Mouse (Mus musculus) limb, embryonic 14.5 days (tissue): ENCODE data around the gene Speer4b. TPM values are rescaled to one million over a fixed set of nuclear protein-coding genes. Genes with fewer than 3 reads are reported as not detected.

Source experiments
- ATAC-seq: fragments of 200-750 bp; cut with Nextera tagmentation; 2 replicates; pipeline ENCODE4 v1.8.0; 2017; ENCODE audit warnings: low read depth, moderate number of reproducible peaks, moderate TSS enrichment; ENCODE audit not compliant: low FRiP score
- DNase-seq: peaks from one replicate; pipeline ENCODE4 v3.0.0-alpha.2; 2015; ENCODE audit warnings: low spot score
- H3K27ac ChIP-seq: fragments of 300-500 bp; sonication (generic); replicated peaks from 2 replicates; pipeline ENCODE4 v1.5.1; 2014; ENCODE audit warnings: low read depth, mild to moderate bottlenecking, low read length, moderate library complexity, mixed read lengths
- H3K27me3 ChIP-seq: fragments of 300-500 bp; sonication (generic); 2 replicates; pipeline ENCODE4 v1.6.1; 2014; ENCODE audit warnings: low read length, mixed read lengths; ENCODE audit not compliant: control insufficient read depth, insufficient read depth
- H3K36me3 ChIP-seq: fragments of 300-500 bp; sonication (generic); 2 replicates; pipeline ENCODE4 v1.6.1; 2014; ENCODE audit warnings: mild to moderate bottlenecking, low read length, moderate library complexity, mixed read lengths; ENCODE audit not compliant: control insufficient read depth, insufficient read depth
- H3K4me1 ChIP-seq: fragments of 300-500 bp; sonication (generic); 2 replicates; pipeline ENCODE4 v1.6.1; 2014; ENCODE audit warnings: antibody characterized with exemption, low read length, mixed read lengths; ENCODE audit not compliant: control insufficient read depth, insufficient read depth
- H3K4me2 ChIP-seq: fragments of 300-500 bp; sonication (generic); replicated peaks from 2 replicates; pipeline ENCODE4 v1.6.1; 2014; ENCODE audit warnings: low read depth, mild to moderate bottlenecking, low read length, moderate library complexity; ENCODE audit not compliant: severe bottlenecking
- H3K4me3 ChIP-seq: fragments of 300-500 bp; sonication (generic); replicated peaks from 2 replicates; pipeline ENCODE4 v1.5.1; 2014; ENCODE audit warnings: low read length
- H3K9ac ChIP-seq: fragments of 300-500 bp; sonication (generic); 2 replicates; pipeline ENCODE4 v1.6.1; 2014; ENCODE audit warnings: mild to moderate bottlenecking, low read depth, low read length, moderate library complexity; ENCODE audit not compliant: severe bottlenecking
- H3K9me3 ChIP-seq: fragments of 300-500 bp; sonication (generic); 2 replicates; pipeline ENCODE4 v1.6.1; 2016; ENCODE audit warnings: low read length; ENCODE audit not compliant: control insufficient read depth
- POLR2A ChIP-seq: fragments of 200-500 bp; IDR thresholded peaks from 2 replicates; pipeline ENCODE4 v1.8.0; 2012; ENCODE audit warnings: inconsistent platforms, mild to moderate bottlenecking, moderate library complexity, borderline replicate concordance; ENCODE audit not compliant: insufficient read depth, insufficient read length; ENCODE audit errors: extremely low read depth
- WGBS: fragments of 180-500 bp; shearing (Covaris S2); extraction: QIAGEN DNeasy Blood & Tissue Kit; methylation state at CpG from one replicate; pipeline ENCODE4 v1.1.7; 2014; 5-methylcytosine and 5-hydroxymethylcytosine counted together
- polyA plus RNA-seq, 2 experiments: library from polyadenylated mRNA; depleted of rRNA in 1 of 2; stranded (reverse) in 1 of 2; unstranded in 1 of 2; fragments of >200 nt; fragmentation: Nextera tagmentation in 1 of 2; extraction: Ambion mirVana in 1 of 2; gene quantifications; 2 replicates each; pipeline versions ENCODE4 v1.2.1 to v1.2.3; 2012 to 2014

Gene Speer4b
- polyA plus RNA-seq, 2 experiments = not detected

DNA sequence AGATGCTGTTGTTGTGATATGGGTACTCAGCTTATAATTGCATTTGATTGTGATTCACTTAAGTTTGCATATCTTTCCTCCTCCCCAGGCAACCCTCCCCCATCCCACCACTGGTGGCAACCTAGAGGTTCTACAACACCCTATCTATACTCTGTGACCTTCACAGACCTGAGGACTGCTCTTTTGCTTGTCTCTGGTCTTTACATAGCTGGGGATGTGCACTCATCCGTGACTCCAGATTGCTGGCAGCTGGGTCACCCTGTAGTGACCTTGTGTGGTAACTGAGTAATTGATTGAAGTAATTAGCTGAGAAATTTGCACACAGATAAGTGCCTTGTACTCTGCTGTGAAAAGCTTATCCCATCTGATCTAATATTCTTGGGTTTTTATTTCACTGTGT is 15.1 kb downstream of the Speer4b start:
- Histone ChIP-seq H3K27me3 (no peaks in the 10 kb centered on the region), H3K4me1 (no peaks in the 10 kb centered on the region), H3K27ac (no peak overlapping the region), H3K36me3 (no peaks in the 10 kb centered on the region), H3K4me3 (no peak overlapping the region), H3K9me3 (no peaks in the 10 kb centered on the region), H3K4me2 (no peak overlapping the region), H3K9ac (no peak overlapping the region)
- WGBS = 36% methylated on average over 1 of the region's 1 CpGs
- TF ChIP-seq POLR2A = no peak
- ATAC-seq = no peak
- no peak for DNase-seq

- DNase-seq (no peak), ATAC-seq (no peak)
- Histone ChIP-seq H3K9me3 (no peaks in the 10 kb centered on the region), H3K4me3 (no peak overlapping the region), H3K4me1 (no peaks in the 10 kb centered on the region), H3K9ac (no peak overlapping the region), H3K27me3 (no peaks in the 10 kb centered on the region), H3K36me3 (no peaks in the 10 kb centered on the region), H3K4me2 (no peak overlapping the region), H3K27ac (no peak overlapping the region)
- TF ChIP-seq POLR2A = no peak
- 81% methylated on average over 2 of the region's 2 CpGs for WGBS
These were observed 19.5 kb downstream of the Speer4b start for GRCm38 (mm10) chr5:27481706-27482105.

DNA sequence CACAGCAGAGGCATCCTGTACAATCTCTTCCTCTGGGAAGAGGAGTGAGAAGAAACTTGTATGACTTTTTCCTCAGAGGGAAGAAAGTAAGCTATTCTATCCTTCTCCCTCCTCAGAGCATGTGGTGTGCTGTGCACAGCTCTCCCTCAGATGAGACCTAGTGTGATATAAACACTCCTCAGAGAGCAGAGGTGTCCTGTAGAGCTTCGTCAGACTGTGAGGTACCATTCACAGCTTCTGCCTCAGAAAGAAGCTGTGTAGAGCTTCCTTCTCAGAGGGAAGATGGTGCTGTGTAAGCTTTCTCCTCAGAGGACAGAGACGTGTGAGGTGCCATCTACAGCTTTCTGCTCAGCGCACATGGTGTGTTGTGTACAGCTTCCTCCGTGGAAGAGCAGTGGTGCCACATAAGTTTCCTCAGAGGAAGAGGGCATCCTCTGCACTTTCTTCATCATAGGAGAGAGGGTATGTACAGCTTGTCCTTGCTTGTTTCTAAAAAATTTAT is 26.2 kb downstream of the Speer4b start:
- no peak for TF ChIP-seq POLR2A
- H3K9me3 ChIP-seq = no peaks in the 10 kb centered on the region
- H3K4me1 ChIP-seq = no peaks in the 10 kb centered on the region
- no peak overlapping the region for H3K4me2 ChIP-seq
- no peak for DNase-seq
- no peaks in the 10 kb centered on the region for H3K36me3 ChIP-seq
- no peak overlapping the region for H3K9ac ChIP-seq
- ATAC-seq = no peak
- 64% methylated on average over 4 of the region's 4 CpGs for WGBS
- H3K4me3 ChIP-seq = no peak overlapping the region
- no peaks in the 10 kb centered on the region for H3K27me3 ChIP-seq
- no peak overlapping the region for H3K27ac ChIP-seq

DNA sequence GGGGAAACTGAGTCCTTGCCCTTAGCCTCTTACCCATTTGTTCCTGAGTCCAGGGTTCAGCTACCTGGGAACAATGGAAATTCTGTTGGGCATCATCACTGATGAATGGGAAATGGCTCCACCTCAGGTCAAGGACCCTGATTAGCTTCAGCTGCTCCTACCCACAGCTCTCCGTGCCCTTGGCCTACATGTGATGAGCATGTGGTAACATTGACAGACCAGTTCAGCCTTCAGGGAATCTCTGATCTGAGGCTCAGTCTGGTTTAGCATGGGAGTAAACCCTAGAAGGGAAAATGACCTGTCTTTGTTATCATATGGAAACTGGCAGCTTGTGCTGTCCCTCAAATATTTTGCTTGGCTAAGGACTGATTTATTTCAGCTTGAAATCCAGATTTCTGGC is 43.6 kb downstream of the Speer4b start:
- DNase-seq (no peak), ATAC-seq (no peak)
- Histone ChIP-seq H3K9ac (no peak overlapping the region), H3K4me1 (no peaks in the 10 kb centered on the region), H3K4me3 (no peak overlapping the region), H3K27me3 (no peaks in the 10 kb centered on the region), H3K4me2 (no peak overlapping the region), H3K9me3 (no peaks in the 10 kb centered on the region), H3K27ac (no peak overlapping the region), H3K36me3 (no peaks in the 10 kb centered on the region)
- TF ChIP-seq POLR2A = no peak
- 50% methylated on average over 1 of the region's 1 CpGs for WGBS

DNA sequence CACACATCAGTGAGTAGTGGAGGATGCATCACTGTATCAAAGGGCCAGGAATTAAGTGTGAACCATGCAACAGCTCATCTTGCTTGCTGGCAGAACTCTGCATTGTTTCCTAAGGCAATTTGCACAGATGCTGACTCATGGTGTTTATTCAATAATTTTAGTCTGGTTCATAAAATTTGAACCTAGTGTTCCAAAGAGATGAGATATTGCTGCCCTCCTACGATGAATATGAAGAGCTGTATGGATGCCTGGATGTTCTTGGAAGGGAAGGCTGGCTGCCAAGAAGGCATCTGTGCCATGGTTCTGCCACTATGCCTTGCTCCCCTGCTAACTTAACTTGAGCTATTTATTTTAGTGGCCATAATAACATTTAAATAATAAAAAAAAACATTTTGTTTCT is 44.3 kb downstream of the Speer4b start:
- Histone ChIP-seq H3K27me3 (no peaks in the 10 kb centered on the region), H3K9me3 (no peaks in the 10 kb centered on the region), H3K4me3 (no peak overlapping the region), H3K9ac (no peak overlapping the region), H3K27ac (no peak overlapping the region), H3K36me3 (no peaks in the 10 kb centered on the region), H3K4me2 (no peak overlapping the region), H3K4me1 (no peaks in the 10 kb centered on the region)
- DNase-seq (no peak), ATAC-seq (no peak)
- WGBS = 88% methylated on average over 1 of the region's 1 CpGs
- TF ChIP-seq POLR2A = no peak

DNA sequence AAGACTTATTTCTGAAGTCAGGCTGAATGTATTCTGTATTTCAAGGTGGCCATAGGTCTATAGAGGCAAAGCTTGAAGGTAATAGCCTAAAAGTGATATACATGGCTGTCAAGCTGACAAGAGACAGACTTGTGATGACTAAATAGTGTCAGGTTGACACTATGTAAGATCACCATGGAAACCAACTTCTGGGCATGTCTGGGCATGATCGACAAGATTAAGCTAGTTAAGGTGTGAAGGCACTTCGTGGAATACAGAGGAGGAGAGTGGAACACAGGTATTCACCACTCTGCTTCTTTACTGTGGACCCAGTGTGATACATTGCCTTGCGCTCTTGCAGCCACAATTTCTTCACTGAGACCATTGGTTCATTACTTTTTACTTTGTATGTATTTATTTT is 46.9 kb downstream of the Speer4b start:
- Histone ChIP-seq H3K27ac (no peak overlapping the region), H3K4me2 (no peak overlapping the region), H3K4me1 (no peaks in the 10 kb centered on the region), H3K9ac (no peak overlapping the region), H3K4me3 (no peak overlapping the region), H3K36me3 (no peaks in the 10 kb centered on the region), H3K27me3 (no peaks in the 10 kb centered on the region), H3K9me3 (no peaks in the 10 kb centered on the region)
- no peak for DNase-seq
- no peak for ATAC-seq
- 81% methylated on average over 3 of the region's 3 CpGs for WGBS
- TF ChIP-seq POLR2A = no peak
